Mouse (Mus musculus): ENCODE measurements around the gene Jagn1.

Gene Jagn1

DNA sequence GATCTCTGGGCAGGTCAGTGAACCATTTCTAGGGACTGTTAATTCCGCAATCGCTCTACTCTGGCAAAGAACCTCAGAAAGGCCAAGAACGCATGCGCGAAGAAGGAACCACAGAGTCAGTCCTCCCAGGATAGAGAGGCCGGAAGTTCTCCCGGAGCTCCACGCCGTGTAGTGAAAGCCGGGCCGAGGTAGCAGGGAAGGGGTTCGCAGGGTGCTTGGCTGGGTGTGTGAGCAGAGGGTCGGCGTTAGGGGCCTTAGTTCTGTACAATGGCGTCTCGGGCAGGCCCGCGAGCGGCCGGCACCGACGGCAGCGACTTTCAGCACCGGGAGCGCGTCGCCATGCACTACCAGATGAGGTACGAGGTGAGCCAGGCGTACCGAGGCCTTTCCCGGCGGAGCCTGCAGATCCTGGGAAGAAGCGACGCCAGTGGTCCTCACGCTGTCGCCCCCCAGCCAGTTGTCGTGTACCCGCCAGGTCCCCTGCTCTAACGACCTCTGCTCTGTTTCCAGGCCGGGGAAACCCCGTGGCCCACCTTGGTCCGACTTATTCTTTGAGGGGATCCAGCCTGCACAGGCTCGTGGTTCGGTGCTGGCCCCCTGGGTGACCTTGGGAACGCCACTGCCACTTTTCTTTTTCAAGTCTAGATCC, at the start of gene Jagn1:
Gene Jagn1, plus strand, starts transcription at position 128 of the 649 bp plus-strand sequence.
- peak; percentile 95 for DNase-seq (ENCODE audit: low spot score)

DNA sequence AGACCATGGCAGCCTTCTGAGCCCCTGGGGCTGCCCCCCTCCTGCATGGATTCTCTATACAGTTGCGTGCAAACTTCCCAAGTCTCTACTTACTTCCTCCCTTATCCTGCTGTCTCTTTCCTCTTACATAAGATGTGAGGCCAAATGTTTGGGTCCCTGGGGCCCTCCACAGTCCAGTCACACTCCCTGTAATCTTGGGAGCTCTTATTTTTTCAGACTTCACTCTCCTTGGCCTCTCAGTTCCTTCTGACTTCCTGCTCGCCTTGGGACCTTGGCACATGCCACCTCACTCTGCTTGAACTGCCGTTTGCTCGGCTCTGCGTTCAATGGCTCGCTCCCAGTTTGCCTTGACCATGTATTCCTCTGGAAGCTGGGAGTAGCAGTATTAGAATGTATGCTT, 48.4 kb upstream of the Jagn1 start:
- DNase-seq (ENCODE audit: low spot score) = no peak

DNA sequence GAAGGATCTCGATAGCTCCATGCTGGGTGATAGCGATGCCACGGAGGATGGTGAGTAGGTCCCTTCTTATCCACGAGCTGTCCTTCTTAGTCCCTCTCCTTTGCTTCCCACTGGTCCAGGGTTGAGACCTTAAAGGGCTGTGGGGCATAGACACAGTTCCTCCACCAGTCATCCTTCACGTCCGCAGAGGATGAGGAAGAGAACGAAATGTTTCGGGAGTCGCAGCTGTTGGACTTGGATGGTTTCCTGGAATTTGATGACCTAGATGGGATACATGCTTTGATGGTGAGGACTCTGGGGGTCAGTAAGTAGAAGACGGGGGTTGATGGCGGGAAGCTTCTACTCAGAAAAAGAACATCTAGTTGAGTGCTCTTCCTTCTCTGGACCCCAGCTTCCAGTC, 47.6 kb upstream of the Jagn1 start:
- DNase-seq (ENCODE audit: low spot score) = no peak

DNA sequence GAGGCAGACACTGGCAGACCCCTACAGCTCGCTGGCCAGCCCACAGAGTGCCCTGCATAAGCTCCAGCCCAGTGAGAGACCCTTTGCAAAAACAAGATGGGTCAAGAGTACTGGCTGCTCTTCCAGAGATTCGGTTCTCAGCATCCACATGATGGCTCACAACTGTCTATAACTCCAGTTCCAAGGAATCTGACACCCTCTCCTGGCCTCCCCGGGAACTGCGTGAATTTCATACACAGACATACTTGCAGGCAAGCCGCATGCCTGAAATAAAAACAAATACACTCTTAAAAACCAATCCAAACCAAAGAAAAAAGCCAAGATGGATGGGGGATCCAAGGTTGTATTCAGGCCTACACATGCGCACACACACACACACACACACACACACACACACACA, 46.9 kb upstream of the Jagn1 start:
- no peak for DNase-seq (ENCODE audit: low spot score)

DNA sequence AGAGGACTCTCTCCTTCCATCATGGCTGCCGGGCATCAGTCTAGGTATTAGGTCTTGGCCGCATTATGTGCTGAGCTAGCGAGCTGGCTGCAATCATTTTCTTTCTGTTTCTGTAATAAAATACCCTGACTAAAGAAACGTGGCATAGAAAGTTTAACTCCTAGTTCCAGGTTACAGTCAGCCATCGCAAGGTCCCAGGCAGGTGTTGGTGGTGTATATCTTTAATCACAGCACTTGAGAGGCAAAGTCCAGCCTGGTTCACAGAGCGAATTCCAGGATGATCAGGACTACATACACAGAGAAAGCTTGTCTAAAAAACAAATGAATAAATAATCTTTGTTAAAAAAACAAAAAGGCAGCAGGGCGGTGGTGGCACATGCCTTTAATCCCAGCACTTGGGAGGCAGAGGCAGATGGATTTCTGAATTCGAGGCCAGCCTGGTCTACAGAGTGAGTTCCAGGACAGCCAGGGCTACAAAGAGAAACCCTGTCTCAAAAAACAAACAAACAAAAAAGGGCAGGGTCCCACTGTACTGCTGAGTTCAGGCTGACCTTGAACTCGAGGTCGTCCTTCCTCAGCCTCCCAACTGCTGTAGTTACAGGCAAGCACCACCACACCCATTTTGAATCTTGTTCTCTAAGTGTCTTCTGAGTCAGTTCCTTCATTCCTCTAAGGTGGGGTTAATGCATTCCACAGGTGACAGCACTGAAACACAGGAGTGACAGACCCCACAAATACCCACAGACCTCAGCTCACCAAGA, 45.9 kb upstream of the Jagn1 start:
- no peak for DNase-seq (ENCODE audit: low spot score)

DNA sequence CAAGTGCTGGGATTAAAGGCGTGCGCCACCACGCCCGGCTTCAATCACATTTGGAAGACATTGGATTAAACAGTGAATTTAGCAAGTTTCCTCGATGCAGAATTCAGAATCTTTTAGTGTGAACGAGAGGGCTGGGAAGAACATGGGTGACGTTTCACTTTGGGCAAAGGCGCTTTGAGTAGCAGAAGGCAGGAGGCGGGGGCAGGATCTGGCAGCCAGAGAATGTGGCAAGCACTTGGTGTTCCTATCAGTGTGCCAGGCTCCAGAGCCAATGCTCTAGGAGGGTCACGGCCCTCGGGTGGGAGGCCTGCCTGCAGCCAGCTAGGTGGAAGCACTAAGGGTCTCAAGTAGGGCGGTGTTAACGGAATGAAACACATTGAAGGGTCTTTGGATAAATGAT, 40.3 kb upstream of the Jagn1 start:
- no peak for DNase-seq (ENCODE audit: low spot score)

DNA sequence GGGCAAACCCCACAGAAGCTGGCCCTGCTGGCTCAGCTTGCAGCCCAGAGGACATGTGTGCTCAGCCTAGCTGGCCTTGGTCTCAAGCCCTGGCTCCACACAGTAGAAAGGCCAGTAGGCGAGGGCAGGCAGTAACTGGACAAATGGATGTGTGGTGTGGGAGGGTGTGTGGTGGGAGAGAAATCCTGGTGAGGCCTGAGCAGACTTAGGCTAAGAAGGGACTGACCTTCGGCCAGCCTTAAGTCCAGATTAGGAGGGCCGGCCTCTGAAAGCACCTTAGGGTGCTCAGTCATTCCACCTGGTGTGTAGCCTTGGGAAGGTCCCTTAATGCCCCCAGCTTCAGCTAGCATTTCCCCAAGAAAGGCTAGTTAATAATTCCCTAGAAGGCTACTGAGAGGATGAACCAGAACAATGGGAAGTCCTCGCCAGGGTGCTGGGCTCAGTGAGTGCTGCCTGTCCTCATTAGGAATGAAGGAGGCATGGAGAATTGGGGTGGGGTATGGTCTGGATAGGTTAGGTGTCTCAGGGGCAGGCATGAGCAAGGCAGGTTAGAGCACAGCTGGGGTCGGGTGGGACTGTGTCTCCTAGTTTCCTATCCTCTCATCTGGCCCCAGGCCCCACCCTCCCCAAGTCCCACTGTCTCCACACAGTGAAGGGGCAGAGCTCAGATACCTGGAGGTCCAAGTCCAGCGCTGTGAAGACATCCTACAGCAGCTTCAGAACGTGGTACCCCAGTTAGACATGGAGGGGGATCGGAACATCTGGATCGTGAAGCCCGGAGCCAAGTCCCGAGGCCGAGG, 37.5 kb upstream of the Jagn1 start:
- no peak for DNase-seq (ENCODE audit: low spot score)

DNA sequence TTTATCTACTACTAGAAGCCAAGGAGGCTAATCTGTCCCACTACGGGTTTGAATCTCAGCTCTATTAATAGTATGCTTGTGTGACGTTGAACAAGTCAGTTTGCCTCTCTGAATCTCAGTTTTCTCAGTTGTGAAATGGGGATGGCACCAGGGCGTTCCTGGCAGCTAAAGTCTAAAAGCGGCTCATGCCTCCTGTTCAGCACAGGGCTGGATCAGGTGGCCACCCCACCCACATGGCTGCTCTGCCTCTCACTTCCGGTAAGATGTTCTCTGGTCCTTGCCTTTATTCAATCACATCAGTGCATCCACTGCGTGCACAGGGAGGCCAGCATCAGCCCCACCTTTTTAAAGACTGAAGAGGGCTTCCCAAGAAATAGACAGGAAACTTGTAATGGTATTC, 36.9 kb upstream of the Jagn1 start:
- DNase-seq (ENCODE audit: low spot score) = no peak

DNA sequence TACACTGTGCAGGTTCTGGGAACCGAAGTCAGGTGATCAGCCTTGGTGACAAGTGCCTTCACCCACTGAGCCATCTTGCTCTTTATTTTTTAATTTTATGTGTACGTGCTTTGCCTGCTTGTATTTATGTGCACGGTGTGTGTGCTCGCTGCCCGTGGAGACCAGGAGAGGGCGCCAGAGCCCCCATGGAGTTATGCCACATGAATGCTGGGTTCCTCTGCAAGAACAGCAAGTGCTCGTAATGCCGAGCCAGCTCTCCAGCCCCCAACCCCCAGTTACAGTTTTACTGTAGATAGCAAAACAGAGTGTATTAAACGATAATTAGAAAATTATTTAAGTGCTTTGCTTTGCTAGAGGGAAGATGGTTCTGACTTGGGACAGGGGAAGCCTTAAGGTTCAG, 35.7 kb upstream of the Jagn1 start:
- no peak for DNase-seq (ENCODE audit: low spot score)

DNA sequence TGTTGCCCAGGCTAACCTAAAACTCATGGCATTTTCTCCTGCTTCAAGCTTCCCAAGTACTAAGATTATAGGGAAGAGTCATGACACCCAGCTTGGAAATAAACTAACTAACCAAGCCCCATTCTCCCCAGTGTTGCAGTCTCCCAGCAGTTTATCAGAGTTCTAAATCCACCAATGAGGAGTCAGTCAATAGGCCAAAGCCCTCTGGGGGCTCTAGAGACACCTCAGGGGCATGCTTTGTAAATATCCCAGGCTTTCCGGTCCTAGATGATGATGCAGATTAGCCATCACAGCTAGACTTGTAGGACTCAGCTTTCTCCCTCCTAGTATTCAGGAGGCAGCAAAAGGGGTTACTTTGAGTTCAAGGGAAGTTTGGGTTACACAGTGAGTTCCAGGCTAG, 32.4 kb upstream of the Jagn1 start:
- DNase-seq (ENCODE audit: low spot score) = no peak

DNA sequence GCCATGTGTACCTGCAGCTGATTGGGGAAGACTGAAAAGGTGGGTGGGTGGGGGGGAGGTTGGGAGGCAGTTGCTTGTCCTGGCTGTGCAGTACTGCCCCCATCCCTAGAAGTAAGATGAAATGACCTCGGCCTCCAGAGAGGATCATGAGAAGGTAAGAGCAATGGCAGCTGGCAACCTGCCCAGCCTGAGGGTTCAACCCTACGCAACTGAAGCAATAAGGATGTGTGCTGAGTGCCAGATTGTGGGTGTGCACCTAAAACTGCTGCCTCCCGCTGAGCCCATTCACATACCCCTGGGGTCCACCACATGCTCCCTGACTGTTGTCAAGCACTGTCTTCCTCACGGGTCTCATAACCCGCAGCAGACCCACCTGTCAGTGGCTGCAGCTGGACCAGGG, 26.0 kb upstream of the Jagn1 start:
- no peak for DNase-seq (ENCODE audit: low spot score)

DNA sequence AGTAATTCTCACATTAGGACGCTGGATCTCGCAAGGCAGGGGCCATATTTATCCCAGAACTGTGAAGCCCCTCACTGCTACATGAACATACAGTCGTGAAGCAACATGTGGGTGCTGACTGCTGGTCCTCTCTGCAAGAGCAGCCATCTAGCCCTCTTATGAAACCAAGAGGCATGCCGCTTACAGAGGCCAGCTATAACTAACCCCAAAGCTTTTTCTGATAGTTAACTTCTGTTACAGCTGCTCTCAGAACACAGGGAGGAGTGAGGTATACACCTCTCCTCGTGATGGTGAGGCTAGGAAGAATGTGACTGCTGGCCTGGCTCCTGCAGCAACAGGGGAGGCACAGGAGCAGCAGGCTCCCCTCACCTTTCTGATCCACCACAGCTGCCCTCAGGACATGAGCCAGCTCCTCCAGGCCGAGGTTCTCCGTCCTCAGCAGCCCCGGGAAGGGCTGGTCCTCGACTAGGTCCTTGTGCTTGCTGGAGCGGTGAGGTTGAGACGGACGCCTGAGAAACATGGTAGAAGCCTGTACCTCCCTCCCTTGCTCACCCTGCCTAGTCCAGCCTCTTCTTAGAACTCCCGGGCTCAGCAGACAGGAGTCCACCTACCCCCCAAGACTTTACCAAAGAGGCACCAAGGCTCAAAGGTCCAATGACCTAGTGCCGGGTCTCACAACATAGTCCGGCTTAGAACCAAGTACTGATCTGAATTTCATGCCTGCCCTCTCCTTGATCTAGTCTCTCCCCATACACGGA, 23.7 kb upstream of the Jagn1 start:
- DNase-seq (ENCODE audit: low spot score) = peak; percentile 30

DNA sequence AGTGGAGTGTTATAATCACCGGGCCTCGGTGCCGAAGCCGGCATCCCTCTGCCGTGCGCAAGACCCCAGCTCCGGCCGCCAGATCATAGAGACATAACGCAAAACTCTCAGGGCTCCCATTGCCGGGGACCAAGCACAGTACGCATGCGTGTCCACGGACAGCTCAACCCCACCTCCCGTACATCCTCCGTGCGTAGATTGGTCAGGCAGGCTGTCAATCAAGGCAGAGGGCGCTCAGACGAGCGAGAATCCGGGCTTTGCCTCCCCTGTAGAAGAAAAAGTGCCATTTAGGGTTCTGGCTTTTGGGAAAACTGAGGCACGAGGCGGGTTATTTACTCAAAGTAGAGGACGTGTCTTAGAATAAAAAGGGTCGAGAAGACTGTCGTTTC, 23.2 kb upstream of the Jagn1 start, which contains the start of gene Rpusd3:
Gene Rpusd3, minus strand, starts transcription at position 142 of the 389 bp plus-strand sequence.
- peak; percentile 100 for DNase-seq (ENCODE audit: low spot score)

DNA sequence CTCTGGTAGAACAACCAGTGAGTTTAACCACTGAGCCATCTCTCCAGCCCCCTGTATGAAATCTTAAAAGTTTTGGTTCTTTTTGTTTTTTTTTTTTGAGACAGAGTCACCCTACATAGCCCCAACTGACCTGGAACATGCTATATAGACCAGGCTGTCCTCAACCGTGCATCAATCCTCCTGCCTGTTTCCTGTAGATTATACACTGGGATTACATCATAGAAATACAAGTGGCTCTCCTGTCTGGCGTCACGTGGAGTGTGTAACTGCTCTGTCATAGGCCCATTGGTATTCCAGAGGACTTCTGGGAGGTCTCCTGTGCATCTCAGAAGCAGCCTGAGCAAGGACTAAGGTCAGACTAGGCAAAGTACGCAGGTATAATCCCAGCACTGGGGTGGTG, 19.4 kb upstream of the Jagn1 start:
- DNase-seq (ENCODE audit: low spot score) = no peak

DNA sequence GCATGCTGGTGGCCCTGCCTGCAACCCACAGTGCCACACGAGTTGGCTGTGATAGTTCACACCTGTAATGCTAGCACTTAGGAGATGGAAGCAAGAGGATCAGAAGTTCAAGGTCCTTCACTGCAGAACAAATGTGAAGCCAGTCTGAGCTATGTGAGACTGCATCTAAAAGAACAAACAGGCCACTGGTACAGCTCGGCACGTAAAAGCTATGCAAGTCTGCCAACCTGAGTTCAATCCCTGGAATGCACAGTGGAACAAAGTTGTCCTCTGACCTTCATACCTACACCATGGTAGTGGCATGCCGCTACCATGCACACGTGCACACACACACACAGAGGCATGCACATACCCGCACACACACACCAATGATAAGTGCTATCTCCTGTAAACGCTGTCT, 18.2 kb upstream of the Jagn1 start:
- no peak for DNase-seq (ENCODE audit: low spot score)

DNA sequence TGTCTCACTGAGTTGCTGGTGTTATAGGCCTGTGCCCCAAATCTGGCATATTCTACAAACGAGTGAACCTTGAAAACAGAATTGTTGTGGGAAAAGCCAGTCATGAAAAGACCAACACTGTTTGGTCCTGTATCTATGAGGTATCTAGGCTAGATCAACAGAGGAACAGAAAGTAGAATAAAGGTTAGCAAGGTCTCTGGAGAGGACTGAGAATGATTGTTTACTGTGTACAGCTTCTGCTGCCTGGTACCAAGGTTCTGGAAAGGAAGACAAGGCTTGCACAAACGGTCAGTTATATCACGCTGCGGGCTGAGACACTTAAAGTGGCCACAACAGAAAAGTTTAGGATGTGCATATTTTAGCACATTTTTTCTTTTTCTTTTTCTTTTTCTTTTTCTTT, 15.7 kb upstream of the Jagn1 start:
- DNase-seq (ENCODE audit: low spot score) = no peak

DNA sequence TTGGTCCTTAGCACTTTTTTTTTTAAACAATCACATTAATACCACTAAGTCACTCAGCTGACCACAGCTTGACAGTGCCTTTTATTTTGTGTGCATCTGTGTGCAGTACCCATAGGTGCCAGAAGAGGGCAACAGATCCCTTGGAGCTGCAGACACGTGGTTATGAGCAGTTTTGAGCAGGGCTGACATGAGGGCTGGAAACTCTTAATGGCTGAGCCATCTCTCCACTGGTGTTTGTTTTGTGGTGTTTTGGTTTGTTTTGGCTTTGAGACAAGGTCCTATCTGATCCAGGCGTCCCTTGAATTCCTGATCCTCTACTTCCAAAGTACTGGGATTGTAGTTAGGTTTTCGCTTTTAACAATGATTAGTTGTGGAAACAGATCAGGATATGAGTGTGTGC, 15.0 kb upstream of the Jagn1 start:
- DNase-seq (ENCODE audit: low spot score) = peak; percentile 67

DNA sequence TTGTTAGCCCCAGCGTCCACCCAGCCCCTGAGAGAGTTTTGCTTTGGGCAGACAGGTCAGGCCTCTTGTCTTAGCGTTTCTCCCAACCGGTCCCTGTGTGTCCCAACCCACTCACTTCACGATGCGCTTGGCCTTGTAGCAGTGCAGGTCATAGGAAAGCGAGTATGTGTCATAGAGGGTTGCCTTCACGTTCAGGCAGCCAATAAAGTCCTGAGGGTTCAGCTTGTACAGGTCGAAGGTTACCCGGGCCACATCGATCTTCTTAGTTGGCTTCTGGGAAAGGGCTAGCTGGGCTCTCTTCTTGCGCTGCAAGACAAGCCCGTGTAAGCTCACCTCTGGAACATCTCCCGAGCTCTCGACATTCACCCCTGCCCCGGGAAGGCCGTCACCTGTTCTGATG, 14.4 kb upstream of the Jagn1 start:
- no peak for DNase-seq (ENCODE audit: low spot score)

DNA sequence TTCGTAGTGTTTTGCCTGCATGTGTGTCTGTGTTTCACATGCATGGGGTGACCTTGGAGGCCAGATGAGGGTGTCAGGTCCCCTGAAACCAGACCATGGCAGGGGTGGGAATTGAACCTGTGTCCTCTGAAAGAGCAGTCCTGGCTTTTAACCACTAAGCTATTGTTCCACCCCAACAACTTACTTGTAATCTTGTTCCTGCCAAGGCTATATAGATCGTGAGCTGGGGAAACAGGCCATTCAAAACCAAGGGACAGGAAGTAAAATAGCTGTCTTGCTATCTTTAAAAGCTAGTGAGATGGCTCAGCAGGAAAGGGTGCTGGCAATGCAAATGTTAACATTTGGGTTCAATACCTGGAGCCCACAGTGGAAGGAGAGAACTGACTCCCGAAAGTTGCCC, 12.4 kb upstream of the Jagn1 start:
- no peak for DNase-seq (ENCODE audit: low spot score)

DNA sequence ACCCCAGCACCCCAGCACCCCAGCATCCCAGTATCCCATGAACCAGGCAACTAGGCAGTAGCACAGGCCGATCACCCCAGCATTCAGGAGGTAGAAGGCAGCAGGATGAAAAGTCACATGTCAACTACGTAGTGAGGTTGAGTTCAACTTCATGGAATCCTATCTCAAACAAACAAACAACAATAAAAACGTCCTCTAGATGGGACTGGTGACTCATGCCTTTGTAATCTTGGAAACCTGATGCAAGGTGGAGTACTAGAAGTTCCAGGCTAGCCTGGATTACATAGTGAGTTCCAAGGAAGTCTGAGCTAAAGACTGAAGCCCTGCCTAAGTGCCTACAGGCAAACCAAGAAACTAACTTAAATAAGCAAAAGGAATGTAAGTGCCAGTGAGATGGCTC, 11.5 kb upstream of the Jagn1 start:
- no peak for DNase-seq (ENCODE audit: low spot score)

DNA sequence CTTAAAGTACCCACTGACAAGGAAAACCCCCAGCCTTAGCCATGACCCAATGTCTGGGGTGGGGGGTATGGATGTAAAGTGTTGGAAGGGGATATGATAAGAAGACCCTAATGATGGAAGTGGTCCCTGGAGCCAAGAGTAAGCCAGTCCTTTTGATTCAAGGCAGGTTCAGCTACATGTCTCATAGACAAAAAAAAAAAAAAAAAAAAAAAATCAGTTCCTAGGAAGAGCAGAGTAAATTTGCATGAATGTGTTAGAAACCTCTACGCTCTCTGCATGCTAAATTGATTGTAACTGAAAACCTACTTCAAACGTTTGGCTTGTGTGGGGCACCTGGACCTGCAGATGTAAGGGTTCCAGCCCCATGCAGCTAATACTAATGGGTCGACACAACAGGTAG, 10.6 kb upstream of the Jagn1 start:
- DNase-seq (ENCODE audit: low spot score) = no peak

DNA sequence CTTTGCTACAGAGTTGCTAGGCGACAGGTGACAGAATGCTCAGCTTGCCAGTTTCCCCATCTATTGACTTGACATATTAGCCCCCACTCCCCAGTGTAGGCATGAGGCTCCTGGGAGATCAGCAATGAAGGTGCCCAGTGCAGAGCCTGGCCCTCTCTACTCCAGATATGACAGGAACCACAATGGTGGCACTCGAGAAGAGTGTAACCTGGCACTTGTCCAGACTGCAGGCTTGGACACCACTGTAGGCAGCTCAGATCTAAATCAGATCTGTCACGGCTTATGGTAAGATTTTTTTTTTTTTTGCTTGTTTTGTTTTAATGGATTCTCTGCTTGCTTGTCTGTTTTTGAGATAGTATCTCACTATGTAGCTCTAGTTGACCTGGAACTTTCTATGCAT, 8.7 kb upstream of the Jagn1 start:
- no peak for DNase-seq (ENCODE audit: low spot score)
